Mouse (Mus musculus) megakaryocyte, embryonic 14.5 days (primary cell): ENCODE measurements around the gene Rere.

Experiments used
- FLI1 ChIP-seq: IDR thresholded peaks from 2 replicates; pipeline ENCODE4 v1.6.1; 2012; ENCODE audit warnings: low read length, inconsistent platforms, mixed read lengths
- GATA1 ChIP-seq: IDR thresholded peaks from 3 replicates; pipeline ENCODE4 v1.6.1; 2012; ENCODE audit warnings: mixed read lengths, low read length, inconsistent platforms, borderline replicate concordance

- TF ChIP-seq GATA1 (no peak), FLI1 (no peak)
Observed at GRCm38 (mm10) chr4:150291900-150292299, 10.5 kb downstream of the Rere start.
